Mouse (Mus musculus): ENCODE data around the gene Kifc1.

Kifc1 gene

DNA sequence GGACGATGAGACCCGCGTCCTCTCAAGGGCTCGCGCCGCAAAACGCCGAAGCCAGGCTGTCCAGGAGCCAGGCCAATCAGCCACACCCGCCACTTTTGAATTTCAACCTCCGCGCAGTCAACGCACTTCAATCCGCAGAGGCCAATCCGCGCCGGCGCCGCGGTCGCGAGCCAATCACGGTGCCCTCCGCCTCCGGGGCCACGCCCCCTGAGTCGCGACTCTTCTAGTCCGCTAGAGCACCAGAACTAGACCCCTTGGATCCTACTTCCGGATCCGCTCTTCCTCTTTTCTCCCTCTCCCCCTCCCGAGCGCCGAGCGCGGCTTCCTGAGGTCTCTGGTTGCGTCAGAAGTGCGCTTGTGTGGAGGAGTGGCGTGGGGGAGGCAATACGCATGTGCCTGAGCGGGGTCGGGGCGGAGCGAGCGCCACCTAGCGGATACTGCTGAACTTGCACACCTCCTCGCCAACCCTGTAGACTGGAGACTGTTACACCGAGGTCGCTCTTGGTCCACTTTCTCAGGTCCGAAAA lies at the start of gene Kifc1:
Gene Kifc1 (minus strand): TSS at position 129 of the 527 bp plus-strand sequence.
- CTCF ChIA-PET = interaction anchor here in 3 of 4 experiments (0.6 to 4.7 kb wide), 9 partner anchors 12 to 130 kb away, joined by 3 to 31 read pairs (median 4); partner anchors contain the start of genes Daxx (in 1 of the 3), Rab11b (in 1 of the 3), Tapbp (in 1 of the 3) and Zbtb22 (in 1 of the 3)
- POLR2A ChIA-PET = interaction anchor here in 2 of 4 experiments (0.5 to 6.2 kb wide), 15 partner anchors 8 to 293 kb away, joined by 3 to 117 read pairs (median 6); partner anchors contain the start of genes Ndufa7 (in 2 of the 2), Rps18 (in 2 of the 2), Rps28 (in 2 of the 2) and Vps52 (in 2 of the 2)

GRCm38 (mm10) chr17:33938783-33939182 lies 48.3 kb upstream of the Kifc1 start:
- CTCF ChIA-PET = interaction anchor here in 2 of 4 experiments (0.7 to 2.0 kb wide), 5 partner anchors 8 to 44 kb away, joined by 3 to 8 read pairs (median 4); no protein-coding TSS in a partner anchor
- POLR2A ChIA-PET = interaction anchor here (1.9 to 20.4 kb wide), 11 partner anchors 8 to 179 kb away, joined by 5 to 528 read pairs (median 26); partner anchors contain the start of genes B3galt4 (in 4 of the 4), Rps18 (in 3 of the 4), Vps52 (in 3 of the 4) and Rgl2 (in 2 of the 4)

GRCm38 (mm10) chr17:33936993-33937392 lies 46.5 kb upstream of the Kifc1 start:
- CTCF ChIA-PET = interaction anchor here in 1 of 4 experiments (1.0 kb wide), 1 partner anchor 28 kb away, joined by 3 read pairs; no protein-coding TSS in a partner anchor
- POLR2A ChIA-PET = interaction anchor here (0.6 to 20.4 kb wide), 16 partner anchors 8 to 407 kb away, joined by 3 to 528 read pairs (median 4); partner anchors contain the start of genes B3galt4 (in 4 of the 4), Rps18 (in 2 of the 4), Vps52 (in 2 of the 4) and Daxx (in 1 of the 4)

DNA sequence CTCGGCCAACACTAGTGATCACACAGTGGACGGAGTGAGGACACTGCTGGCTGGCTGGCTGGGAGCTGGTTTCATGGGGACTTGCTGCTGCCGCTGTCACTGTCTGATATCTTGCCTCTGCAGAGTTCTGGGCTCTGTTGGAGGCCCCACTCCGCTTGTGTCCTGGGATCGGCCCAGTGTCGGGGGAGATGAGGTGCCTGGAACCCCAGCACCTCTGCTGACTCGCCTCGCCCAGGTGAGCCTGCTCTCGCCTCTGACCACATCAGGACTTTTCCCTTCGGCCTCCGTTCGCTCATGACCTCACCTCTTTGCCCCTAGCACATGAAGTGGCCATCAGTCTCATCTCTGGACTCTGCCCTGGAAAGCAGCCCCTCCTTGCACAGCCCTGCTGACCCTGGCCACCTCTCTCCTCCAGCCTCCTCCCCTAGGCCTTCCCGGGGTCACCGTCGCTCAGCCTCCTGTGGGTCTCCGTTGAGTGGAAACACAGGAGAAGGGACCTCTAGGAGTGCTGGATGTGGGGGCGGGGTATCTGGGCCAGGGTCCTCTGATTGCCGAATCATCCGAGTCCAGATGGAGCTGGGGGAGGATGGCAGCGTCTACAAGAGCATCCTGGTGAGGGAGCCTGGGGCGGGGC lies 45.1 kb upstream of the Kifc1 start:
- CTCF ChIA-PET = interaction anchor here in 2 of 4 experiments (0.9 to 2.1 kb wide), 3 partner anchors 9 to 175 kb away, joined by 3 to 5 read pairs (median 3); partner anchors contain the start of gene Rab11b (in 1 of the 2)
- POLR2A ChIA-PET = interaction anchor here in 3 of 4 experiments (0.6 to 20.4 kb wide), 13 partner anchors 9 to 176 kb away, joined by 3 to 528 read pairs (median 6); partner anchors contain the start of genes B3galt4 (in 3 of the 3), Rps18 (in 2 of the 3), Vps52 (in 2 of the 3) and Daxx (in 1 of the 3)

GRCm38 (mm10) chr17:33932970-33933369 lies 42.5 kb upstream of the Kifc1 start:
- ChIA-PET CTCF (interaction anchor here in 1 of 4 experiments (1.6 kb wide), 1 partner anchor 10 kb away, joined by 3 read pairs; no protein-coding TSS in a partner anchor), POLR2A (interaction anchor here in 3 of 4 experiments (1.0 to 20.4 kb wide), 8 partner anchors 17 to 109 kb away, joined by 3 to 528 read pairs (median 8); partner anchors contain the start of genes B3galt4 (in 3 of the 3), Rps18 (in 2 of the 3), Tapbp (in 2 of the 3) and Vps52 (in 2 of the 3))

DNA sequence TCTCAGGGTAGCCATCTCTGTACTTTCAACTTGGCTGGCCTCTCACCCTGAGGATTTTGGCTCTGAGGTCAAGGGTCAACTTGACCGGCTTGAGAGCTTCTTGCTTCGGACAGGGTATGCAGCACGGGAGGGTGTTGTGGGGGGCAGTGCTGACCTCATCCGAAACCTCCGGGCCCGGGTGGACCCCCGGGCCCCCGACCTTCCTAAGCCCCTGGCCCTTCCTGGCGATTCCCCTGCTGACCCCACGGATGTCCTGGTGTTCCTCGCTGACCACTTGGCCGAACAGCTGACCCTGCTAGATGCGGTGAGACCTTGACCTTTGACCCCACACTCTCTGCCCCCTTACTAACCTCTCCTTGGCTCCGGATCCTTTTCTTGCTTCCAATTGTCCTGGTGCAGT lies 42.0 kb upstream of the Kifc1 start:
- CTCF ChIA-PET = interaction anchor here in 1 of 4 experiments (0.9 to 1.6 kb wide), 2 partner anchors 10 to 36 kb away, joined by 3 read pairs; no protein-coding TSS in a partner anchor
- POLR2A ChIA-PET = interaction anchor here in 2 of 4 experiments (1.0 to 20.4 kb wide), 9 partner anchors 8 to 108 kb away, joined by 3 to 528 read pairs (median 26); partner anchors contain the start of genes B3galt4 (in 2 of the 2), Pfdn6 (in 2 of the 2), Rps18 (in 2 of the 2) and Tapbp (in 2 of the 2)

- POLR2A ChIA-PET = interaction anchor here in 2 of 4 experiments (1.0 to 20.4 kb wide), 12 partner anchors 8 to 110 kb away, joined by 3 to 528 read pairs (median 8); partner anchors contain the start of genes B3galt4 (in 2 of the 2), Pfdn6 (in 2 of the 2), Rps18 (in 2 of the 2) and Tapbp (in 2 of the 2)
These were observed 41.5 kb upstream of the Kifc1 start for GRCm38 (mm10) chr17:33931947-33932346.

DNA sequence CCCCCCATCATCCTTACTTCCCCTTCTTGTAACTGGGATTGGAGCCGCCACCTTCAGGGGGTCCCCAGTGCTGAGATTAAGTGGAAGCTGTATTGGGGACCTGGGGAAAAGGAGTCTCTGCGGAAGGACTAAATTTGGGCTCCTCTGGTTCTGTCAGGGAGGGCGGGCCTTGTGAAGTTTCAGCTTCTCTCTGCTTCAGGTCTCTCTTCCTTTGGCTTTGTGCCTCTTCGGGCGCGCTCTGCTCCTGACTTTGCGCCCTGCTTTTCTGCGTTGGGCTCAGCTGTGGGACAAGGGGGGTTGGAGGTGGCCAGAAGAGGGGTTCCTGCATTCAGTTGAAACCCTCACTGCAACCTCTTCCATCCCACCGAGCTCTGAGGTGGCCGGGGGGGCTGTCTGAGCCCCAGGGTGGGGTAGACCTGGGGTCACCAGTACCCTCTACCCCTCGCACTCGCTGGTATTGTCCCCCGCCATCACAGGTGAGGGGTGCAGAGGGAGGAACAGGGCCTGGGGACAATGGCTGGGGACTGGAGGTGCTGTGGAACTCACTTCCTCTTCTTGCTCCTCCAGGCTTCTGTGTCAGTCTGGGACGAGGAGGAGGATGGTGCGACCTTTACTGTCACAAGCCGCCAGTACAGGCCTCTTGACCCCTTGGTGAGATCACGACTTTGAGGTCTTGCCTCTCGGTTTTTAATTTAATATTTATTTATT lies 40.9 kb upstream of the Kifc1 start:
- CTCF ChIA-PET = interaction anchor here in 3 of 4 experiments (0.6 to 2.2 kb wide), 13 partner anchors 8 to 531 kb away, joined by 3 to 8 read pairs (median 3); partner anchors contain the start of genes Wdr46 (in 2 of the 3), Cd320 (in 1 of the 3), Pfdn6 (in 1 of the 3) and Tapbp (in 1 of the 3)
- POLR2A ChIA-PET = interaction anchor here in 3 of 4 experiments (0.6 to 20.4 kb wide), 39 partner anchors 9 to 1035 kb away, joined by 3 to 528 read pairs (median 5); partner anchors contain the start of genes B3galt4 (in 3 of the 3), Daxx (in 2 of the 3), Pfdn6 (in 2 of the 3) and Rps18 (in 2 of the 3)

More at GRCm38 (mm10) chr17:33931947-33932346, 41.5 kb upstream of the Kifc1 start:
- CTCF ChIA-PET = interaction anchor here in 1 of 4 experiments (0.9 to 1.6 kb wide), 2 partner anchors 9 to 37 kb away, joined by 3 read pairs; no protein-coding TSS in a partner anchor

DNA sequence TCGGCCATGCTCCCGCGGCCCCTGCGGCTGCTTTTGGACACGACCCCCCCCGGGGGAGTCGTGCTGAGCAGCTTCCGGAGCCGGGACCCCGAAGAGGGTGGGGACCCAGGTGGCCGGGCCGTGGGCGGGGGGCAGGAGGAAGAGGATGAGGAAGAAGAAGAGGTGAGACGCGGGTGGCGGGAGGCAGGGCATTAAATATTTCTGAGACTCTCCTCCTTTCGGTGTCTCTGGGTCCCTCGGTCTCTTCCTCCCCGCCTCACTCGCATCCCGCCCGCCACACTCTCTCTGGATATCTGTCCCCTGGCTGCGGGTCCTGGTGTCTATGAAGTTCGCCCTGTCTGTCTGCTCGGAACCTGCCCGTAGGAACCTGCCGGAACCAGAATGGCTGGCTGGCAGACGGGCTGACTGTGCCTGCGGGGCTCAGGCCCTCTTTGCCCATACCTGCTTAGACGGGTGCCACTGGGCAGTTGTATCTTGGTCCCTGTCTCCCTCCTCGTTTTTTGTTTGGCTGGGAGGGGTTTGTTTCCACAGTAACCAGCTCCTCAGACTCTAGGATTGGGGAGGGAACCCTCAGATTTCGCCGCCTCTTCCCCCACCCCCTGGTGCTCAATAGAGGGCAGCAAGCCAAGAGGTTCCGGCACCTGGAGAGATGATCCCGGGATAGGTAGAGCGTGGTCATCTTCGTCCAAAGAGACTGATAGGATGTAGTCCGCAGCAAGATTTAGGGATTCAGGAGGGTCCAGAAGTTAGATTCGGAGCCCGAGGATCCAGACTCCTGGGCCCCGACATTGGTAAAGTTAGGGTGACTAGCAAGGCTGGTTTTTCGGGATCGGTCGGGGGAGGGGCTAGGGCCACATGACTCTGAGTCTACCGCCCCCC lies 40.1 kb upstream of the Kifc1 start:
- POLR2A ChIA-PET = interaction anchor here in 3 of 4 experiments (0.6 to 20.4 kb wide), 40 partner anchors 10 to 1034 kb away, joined by 3 to 528 read pairs (median 4); partner anchors contain the start of genes B3galt4 (in 3 of the 3), Rps18 (in 3 of the 3), Vps52 (in 3 of the 3) and Daxx (in 2 of the 3)
- CTCF ChIA-PET = interaction anchor here in 3 of 4 experiments (0.6 to 2.4 kb wide), 15 partner anchors 9 to 531 kb away, joined by 3 to 8 read pairs (median 3); partner anchors contain the start of genes Wdr46 (in 2 of the 3), Cd320 (in 1 of the 3), Pfdn6 (in 1 of the 3) and Rps18 (in 1 of the 3)

DNA sequence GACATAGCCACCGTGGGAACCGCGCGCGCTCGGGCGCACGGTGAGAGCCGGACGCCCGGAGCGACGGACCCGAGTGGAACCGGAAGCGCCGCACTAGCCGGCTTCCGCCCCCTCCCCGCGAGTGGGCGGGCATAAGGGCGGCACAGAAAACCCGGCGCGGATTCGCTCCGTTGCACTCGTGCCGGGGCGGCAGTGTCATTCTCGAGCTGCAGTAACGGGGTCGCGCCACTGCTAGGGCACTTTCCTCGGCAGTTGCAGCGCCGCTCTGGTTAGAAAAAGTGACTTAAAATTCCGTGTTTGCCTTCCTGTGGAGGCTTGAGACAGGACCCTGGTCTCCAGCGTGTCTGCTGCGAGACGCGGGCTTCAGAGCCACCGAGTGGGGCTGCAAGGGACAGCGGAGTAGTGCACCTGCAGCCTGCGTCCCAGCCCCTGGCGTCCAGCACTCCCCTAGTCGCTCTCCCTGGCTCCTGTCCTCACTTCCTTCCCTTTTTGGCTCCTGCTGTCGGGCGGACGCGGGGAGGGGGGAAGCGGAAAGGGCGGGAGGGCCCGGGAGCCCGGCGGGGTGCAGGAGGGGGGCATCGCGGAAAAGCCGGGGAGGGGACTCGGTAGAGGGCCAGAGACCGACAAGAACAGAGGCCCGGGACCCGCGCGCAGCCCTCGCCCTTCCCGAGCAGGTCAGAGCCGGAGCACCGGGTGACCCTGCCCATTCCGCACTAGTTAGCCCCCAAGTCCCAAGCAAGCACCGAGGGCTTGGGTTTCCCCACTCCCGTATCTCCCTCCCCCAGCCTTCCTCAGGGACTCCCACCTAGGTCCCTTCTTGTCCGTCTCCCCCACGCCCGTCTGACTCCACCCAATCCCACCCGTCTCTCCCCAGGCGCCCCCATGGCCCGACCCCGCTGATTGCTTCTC lies 39.2 kb upstream of the Kifc1 start, which contains the start of gene Rgl2:
Gene Rgl2 (plus strand): TSS at position 173 of the 909 bp plus-strand sequence.
- ChIA-PET CTCF (interaction anchor here in 1 of 4 experiments (0.6 to 2.4 kb wide), 4 partner anchors 11 to 409 kb away, joined by 3 to 6 read pairs (median 4); partner anchors contain the start of genes Rps18 and Vps52), POLR2A (interaction anchor here in 3 of 4 experiments (0.6 to 20.4 kb wide), 29 partner anchors 8 to 169 kb away, joined by 3 to 528 read pairs (median 5); partner anchors contain the start of genes B3galt4 (in 3 of the 3), Rps18 (in 3 of the 3), Tapbp (in 3 of the 3) and Vps52 (in 3 of the 3))

DNA sequence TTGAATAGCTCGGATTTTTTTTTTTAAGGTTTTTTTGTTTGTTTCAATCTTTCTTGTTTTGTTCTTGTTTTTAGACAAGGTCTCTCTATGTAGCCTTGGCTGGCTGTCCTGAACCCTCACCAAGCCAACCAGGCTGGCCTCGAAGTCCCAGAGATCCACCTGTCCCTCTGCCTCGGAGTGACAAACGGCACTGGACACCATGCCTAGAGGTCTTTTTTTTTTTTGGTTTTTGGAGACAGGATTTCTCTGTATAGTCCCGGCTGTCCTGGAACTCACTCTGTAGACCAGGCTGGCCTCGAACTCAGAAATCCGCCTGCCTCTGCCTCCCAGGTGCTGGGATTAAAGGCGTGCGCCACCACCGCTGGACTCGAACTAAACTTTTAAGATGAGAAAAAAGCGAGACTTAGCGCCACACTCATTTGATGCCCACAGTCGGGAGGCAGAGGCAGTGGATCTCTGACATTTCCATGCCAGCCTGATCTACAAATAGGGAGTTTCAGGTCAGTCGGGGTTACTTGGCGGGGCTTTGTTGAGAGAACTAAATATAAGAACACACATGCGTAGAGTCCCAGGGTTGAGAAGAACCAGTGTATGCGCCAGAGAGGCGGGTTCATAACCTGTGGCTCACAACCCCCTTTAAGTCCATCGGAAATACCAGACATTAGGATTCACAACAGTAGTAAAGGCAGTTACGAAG lies 37.9 kb upstream of the Kifc1 start:
- CTCF ChIA-PET = interaction anchor here in 2 of 4 experiments (0.7 to 4.3 kb wide), 4 partner anchors 17 to 52 kb away, joined by 3 to 31 read pairs (median 4); partner anchors contain the start of genes Rps18 (in 1 of the 2) and Vps52 (in 1 of the 2)
- POLR2A ChIA-PET = interaction anchor here in 3 of 4 experiments (0.7 to 20.4 kb wide), 22 partner anchors 9 to 168 kb away, joined by 3 to 528 read pairs (median 5); partner anchors contain the start of genes B3galt4 (in 3 of the 3), Tapbp (in 3 of the 3), Zbtb22 (in 3 of the 3) and Pfdn6 (in 2 of the 3)

DNA sequence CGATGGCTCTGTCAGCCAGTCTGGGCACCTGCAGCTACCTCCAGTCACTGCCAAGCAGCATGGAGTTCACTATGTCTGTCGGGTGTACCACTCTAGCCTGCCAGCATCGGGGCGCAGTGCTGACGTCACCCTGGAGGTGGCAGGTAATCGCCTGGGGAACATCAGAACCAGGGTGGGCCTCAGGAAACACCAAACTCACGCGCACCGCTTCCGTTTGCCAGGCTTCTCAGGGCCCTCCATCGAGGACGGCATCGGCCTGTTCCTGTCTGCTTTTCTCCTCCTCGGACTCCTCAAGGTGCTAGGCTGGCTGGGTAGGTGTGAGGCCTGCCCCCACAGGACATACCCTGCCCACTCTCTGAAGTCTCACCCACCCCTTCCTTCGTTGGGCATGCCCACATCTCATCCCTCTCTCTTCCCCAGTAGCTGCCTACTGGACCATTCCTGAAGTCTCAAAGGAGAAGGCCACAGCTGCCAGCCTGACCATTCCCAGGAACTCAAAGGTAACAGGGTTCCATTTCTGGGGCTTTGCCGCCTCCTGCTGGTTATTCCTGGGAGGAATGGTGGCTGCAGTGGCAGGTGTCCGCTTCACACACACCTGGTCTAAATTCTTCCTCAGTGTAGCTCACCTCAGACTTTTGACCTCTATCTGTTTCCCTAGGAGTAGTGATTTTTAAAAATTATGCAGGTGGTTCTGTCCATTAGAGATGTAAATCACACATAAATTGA lies 35.9 kb upstream of the Kifc1 start:
- ChIA-PET POLR2A (interaction anchor here (0.6 to 20.4 kb wide), 43 partner anchors 10 to 286 kb away, joined by 3 to 528 read pairs (median 4); partner anchors contain the start of genes Ndufa7 (in 3 of the 4), Rps18 (in 3 of the 4), Vps52 (in 3 of the 4) and B3galt4 (in 2 of the 4)), CTCF (interaction anchor here (0.5 to 6.7 kb wide), 71 partner anchors 9 to 532 kb away, joined by 3 to 51 read pairs (median 4); partner anchors contain the start of genes Tapbp (in 4 of the 4), Zbtb22 (in 4 of the 4), Daxx (in 2 of the 4) and Angptl4 (in 1 of the 4))
